Mouse (Mus musculus): ENCODE measurements around the gene Ccdc85c. TPM values are rescaled to one million over a fixed set of nuclear protein-coding genes. Genes with fewer than 3 reads are reported as not detected.

The Ccdc85c gene
- polyA plus RNA-seq, 2 experiments, result 1.8 TPM

- TF ChIP-seq CTCF (IDR thresholded peaks at IDR 0.05; ENCODE audit: low read depth), result no peak
- no peak for TF ChIP-seq EP300 (IDR thresholded peaks at IDR 0.05; ENCODE audit: low read depth)
- WGBS (ENCODE audit: insufficient replicate concordance), result 11% methylated on average over 12 of the region's 12 CpGs
- Histone ChIP-seq H3K9me3 (ENCODE audit: control insufficient read depth, low read length) (no peaks in the 10 kb centered on the region), H3K27me3 (ENCODE audit: control insufficient read depth, insufficient read depth, low read length) (peaks cover 48% of the 10 kb centered on the region), H3K9ac (replicated peaks) (no peak overlapping the region), H3K4me1 (replicated peaks; ENCODE audit: control insufficient read depth in 2 of 2, insufficient read depth in 2 of 2, low read length in 1 of 2) (peaks cover 0 to 7% of the 10 kb centered on the region in 2 experiments; a peak in 2 of 4 replicates), H3K4me2 (ENCODE audit: low read depth) (no peak overlapping the region), H3K27ac (no peak overlapping the region), H3K36me3 (replicated peaks; ENCODE audit: control insufficient read depth, insufficient read depth, low read depth) (no peaks in the 10 kb centered on the region), H3K4me3 (ENCODE audit: insufficient read depth in 1 of 2, low read depth in 2 of 2, low read length in 2 of 2) (no peak overlapping the region)
- no peak for ATAC-seq (ENCODE audit: insufficient read depth)
- no peak for DNase-seq (ENCODE audit: low read depth in 3 of 3, low spot score in 3 of 3)
These were observed 2.2 kb upstream of the Ccdc85c start for GRCm38 (mm10) chr12:108277341-108277841.

GRCm38 (mm10) chr12:108275920-108276822 lies 946 bp upstream of the Ccdc85c start:
- H3K36me3 ChIP-seq (replicated peaks; ENCODE audit: control insufficient read depth, insufficient read depth, low read depth), result no peaks in the 10 kb centered on the region
- peak overlapping the region; percentile 64 to 71 for H3K4me3 ChIP-seq (ENCODE audit: insufficient read depth in 1 of 2, low read depth in 2 of 2, low read length in 2 of 2)
- H3K27me3 ChIP-seq (ENCODE audit: control insufficient read depth, insufficient read depth, low read length), result peaks cover 48% of the 10 kb centered on the region
- no peak overlapping the region for H3K27ac ChIP-seq
- WGBS (ENCODE audit: insufficient replicate concordance), result 2% methylated on average over 46 of the region's 47 CpGs
- peak overlapping the region; percentile 46 for H3K9ac ChIP-seq (replicated peaks)
- H3K4me1 ChIP-seq (replicated peaks; ENCODE audit: control insufficient read depth in 2 of 2, insufficient read depth in 2 of 2, low read length in 1 of 2), result peaks cover 0 to 17% of the 10 kb centered on the region in 2 experiments; a peak in 2 of 4 replicates
- no peak for DNase-seq (ENCODE audit: low read depth in 3 of 3, low spot score in 3 of 3)
- no peaks in the 10 kb centered on the region for H3K9me3 ChIP-seq (ENCODE audit: control insufficient read depth, low read length)
- peak overlapping the region; percentile 88 for H3K4me2 ChIP-seq (ENCODE audit: low read depth)
- peak; percentile 11 for ATAC-seq (ENCODE audit: insufficient read depth)
- TF ChIP-seq CTCF (IDR thresholded peaks at IDR 0.05; ENCODE audit: low read depth), result no peak
- no peak for TF ChIP-seq EP300 (IDR thresholded peaks at IDR 0.05; ENCODE audit: low read depth)

GRCm38 (mm10) chr12:108275508-108275890 lies 274 bp upstream of the Ccdc85c start:
- H3K4me3 ChIP-seq (ENCODE audit: insufficient read depth in 1 of 2, low read depth in 2 of 2, low read length in 2 of 2), result peak overlapping the region; percentile 64 to 71
- H3K27me3 ChIP-seq (ENCODE audit: control insufficient read depth, insufficient read depth, low read length), result peaks cover 48% of the 10 kb centered on the region
- peaks cover 0 to 20% of the 10 kb centered on the region in 2 experiments; a peak in 2 of 4 replicates for H3K4me1 ChIP-seq (replicated peaks; ENCODE audit: control insufficient read depth in 2 of 2, insufficient read depth in 2 of 2, low read length in 1 of 2)
- DNase-seq (ENCODE audit: low read depth in 3 of 3, low spot score in 3 of 3), result peak; percentile 80 to 83 (median 82)
- peak overlapping the region; percentile 46; the same call in 1 of the 2 replicates for H3K9ac ChIP-seq (replicated peaks)
- no peaks in the 10 kb centered on the region for H3K9me3 ChIP-seq (ENCODE audit: control insufficient read depth, low read length)
- no peak overlapping the region for H3K27ac ChIP-seq
- H3K36me3 ChIP-seq (replicated peaks; ENCODE audit: control insufficient read depth, insufficient read depth, low read depth), result no peaks in the 10 kb centered on the region
- WGBS (ENCODE audit: insufficient replicate concordance), result 0% methylated on average over 36 of the region's 37 CpGs
- TF ChIP-seq EP300 (IDR thresholded peaks at IDR 0.05; ENCODE audit: low read depth) (no peak), CTCF (IDR thresholded peaks at IDR 0.05; ENCODE audit: low read depth) (no peak)
- ATAC-seq (ENCODE audit: insufficient read depth), result peak; percentile 98
- H3K4me2 ChIP-seq (ENCODE audit: low read depth), result peak overlapping the region; percentile 88

- no peak overlapping the region for H3K27ac ChIP-seq
- no peak overlapping the region for H3K9ac ChIP-seq (replicated peaks)
- TF ChIP-seq CTCF (IDR thresholded peaks at IDR 0.05; ENCODE audit: low read depth) (no peak), EP300 (IDR thresholded peaks at IDR 0.05; ENCODE audit: low read depth) (no peak)
- no peaks in the 10 kb centered on the region for H3K36me3 ChIP-seq (replicated peaks; ENCODE audit: control insufficient read depth, insufficient read depth, low read depth)
- H3K27me3 ChIP-seq (ENCODE audit: control insufficient read depth, insufficient read depth, low read length), result peaks cover 48% of the 10 kb centered on the region
- DNase-seq (ENCODE audit: low read depth in 3 of 3, low spot score in 3 of 3) (no peak), ATAC-seq (ENCODE audit: insufficient read depth) (no peak)
- under 1% methylated on average over 35 of the region's 35 CpGs for WGBS (ENCODE audit: insufficient replicate concordance)
- peak overlapping the region; percentile 28 to 64 for H3K4me3 ChIP-seq (ENCODE audit: insufficient read depth in 1 of 2, low read depth in 2 of 2, low read length in 2 of 2)
- H3K9me3 ChIP-seq (ENCODE audit: control insufficient read depth, low read length), result no peaks in the 10 kb centered on the region
- peak overlapping the region; percentile 88 for H3K4me2 ChIP-seq (ENCODE audit: low read depth)
- H3K4me1 ChIP-seq (replicated peaks; ENCODE audit: control insufficient read depth in 2 of 2, insufficient read depth in 2 of 2, low read length in 1 of 2), result peaks cover 0 to 27% of the 10 kb centered on the region in 2 experiments; a peak in 2 of 4 replicates
These were observed 971 bp downstream of the Ccdc85c start for GRCm38 (mm10) chr12:108274313-108274595.
